Comparison of ENCODE assay signal across 27 mouse cellular contexts in the genomic region with DNA sequence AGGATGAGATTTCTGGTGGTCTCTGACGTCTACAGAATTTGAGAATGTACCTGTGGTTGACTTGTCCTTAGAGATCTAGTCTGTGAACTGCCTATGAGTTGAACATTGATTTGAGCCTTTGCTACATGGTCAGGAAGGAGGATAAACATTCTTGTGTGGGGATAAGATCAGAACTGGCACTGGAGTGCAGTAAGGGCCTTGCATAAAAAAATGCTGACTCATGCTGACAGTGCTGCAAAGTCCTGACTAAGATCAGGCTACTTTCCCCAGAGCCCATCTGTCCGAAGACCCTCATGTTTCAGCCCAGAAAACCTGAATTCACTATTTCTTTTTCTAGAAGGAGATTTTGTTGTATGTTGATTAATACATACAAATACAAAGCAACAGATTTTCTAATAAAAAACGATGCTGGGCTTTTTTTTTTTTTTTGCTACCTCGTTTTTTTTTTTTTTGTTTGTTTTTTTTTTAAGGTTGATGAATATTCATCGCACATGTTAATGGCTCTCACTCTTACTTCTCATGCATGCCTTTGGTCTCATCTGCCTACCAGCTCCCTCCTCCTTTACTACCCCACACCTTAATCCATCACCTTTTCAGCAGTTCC.
DNase-seq lines count a peak whose midpoint lies in the region; ATAC-seq and TF ChIP-seq lines count a peak whose summit lies in the region.
"Had no signal": no experiment of that assay in that cellular context is flagged by ENCODE, and none has a peak within 500 bp of the region (broad histone marks: within the 10 kb centered on the region; RNA-seq: fewer than 3 reads in every experiment).

No protein-coding gene starts in this region.

- no peak for TF ChIP-seq CTCF in liver, postnatal 0 days (IDR thresholded peaks at IDR 0.05; ENCODE audit: low read depth)

- intact Hi-C loops in left cerebral cortex, postnatal 36 days (cut with DNase I) = no loop called here

- no peaks in the 10 kb centered on the region for H3K9me3 ChIP-seq in liver, postnatal 0 days (ENCODE audit: low read length)
- no peaks in the 10 kb centered on the region for H3K9me3 ChIP-seq in hindbrain, embryonic 12.5 days (replicated peaks)
- H3K9me3 ChIP-seq: embryonic facial prominence, embryonic 10.5 days; forebrain, embryonic 10.5 days; hindbrain, embryonic 13.5 days; limb, embryonic 15.5 days; midbrain, embryonic 12.5 days had no signal

- no peaks in the 10 kb centered on the region for H3K4me1 ChIP-seq in liver, postnatal 0 days (ENCODE audit: insufficient read depth)
- no peaks in the 10 kb centered on the region for H3K4me1 ChIP-seq in hindbrain, embryonic 12.5 days
- H3K4me1 ChIP-seq: embryonic facial prominence, embryonic 10.5 days; forebrain, embryonic 10.5 days; hindbrain, embryonic 13.5 days; limb, embryonic 15.5 days; midbrain, embryonic 12.5 days had no signal

- peak; percentile 17 for DNase-seq in liver
- no peak for DNase-seq in liver, postnatal 0 days
- DNase-seq in ES-CJ7 (ENCODE audit: low read depth, low spot score) = peak; percentile 64
- peak; percentile 24 for DNase-seq in ZHBTc4 (ENCODE audit: low read depth, low spot score)
- no peak for DNase-seq in left cerebral cortex, postnatal 36 days (ENCODE audit: low spot score in 2 of 2)
- DNase-seq: adrenal gland, adult 8-10 months; cerebellum, adult 9-10 months; forebrain, postnatal 0 days; gastrocnemius, postnatal 25 days; heart, adult 2 months; heart, postnatal 14 days; kidney, adult 18-20 months; left cerebral cortex, postnatal 4 days; lung, embryonic 14.5 days; thymus, adult 2 months; thymus, postnatal 4 days had no signal

- no peak for ATAC-seq in liver, postnatal 0 days
- ATAC-seq in activated CD4-positive, CD25-positive, alpha-beta regulatory T cell, adult 4 months = no peak
- no peak for ATAC-seq in hindbrain, embryonic 12.5 days (ENCODE audit: low FRiP score)
- ATAC-seq: CD4-positive, CD25-positive, alpha-beta regulatory T cell, adult 4 months; forebrain, postnatal 0 days; inflammation-experienced regulatory T-cells, adult 6 months had no signal

- no peaks in the 10 kb centered on the region for H3K27me3 ChIP-seq in liver, postnatal 0 days (ENCODE audit: insufficient read depth, low read length)
- no peaks in the 10 kb centered on the region for H3K27me3 ChIP-seq in hindbrain, embryonic 12.5 days
- H3K27me3 ChIP-seq: hindbrain, embryonic 13.5 days; limb, embryonic 15.5 days; midbrain, embryonic 12.5 days had no signal

- WGBS in liver, postnatal 0 days (ENCODE audit: insufficient replicate concordance) = 74% methylated on average over 5 of the region's 5 CpGs
- WGBS in hindbrain, embryonic 12.5 days = 86% methylated on average over 5 of the region's 5 CpGs

- no peaks in the 10 kb centered on the region for H3K36me3 ChIP-seq in liver, postnatal 0 days (replicated peaks; ENCODE audit: insufficient read depth, low read length)
- H3K36me3 ChIP-seq in hindbrain, embryonic 12.5 days = no peaks in the 10 kb centered on the region
- H3K36me3 ChIP-seq: embryonic facial prominence, embryonic 10.5 days; forebrain, embryonic 10.5 days; hindbrain, embryonic 13.5 days; midbrain, embryonic 12.5 days had no signal

- H3K4me3 ChIP-seq in liver, postnatal 0 days (ENCODE audit: low read depth, low read length) = no peak overlapping the region
- H3K4me3 ChIP-seq in hindbrain, embryonic 12.5 days = no peak overlapping the region
- H3K4me3 ChIP-seq: embryonic facial prominence, embryonic 10.5 days; forebrain, embryonic 10.5 days; heart, adult 2 months; hindbrain, embryonic 13.5 days; left cerebral cortex, adult 2 months; limb, embryonic 15.5 days; midbrain, embryonic 12.5 days had no signal

- no peak for TF ChIP-seq EP300 in liver, postnatal 0 days (IDR thresholded peaks at IDR 0.05; ENCODE audit: low read depth)

- no peak overlapping the region for H3K9ac ChIP-seq in liver, postnatal 0 days (replicated peaks)
- H3K9ac ChIP-seq in hindbrain, embryonic 12.5 days = no peak overlapping the region
- H3K9ac ChIP-seq: forebrain, postnatal 0 days; hindbrain, embryonic 13.5 days; limb, embryonic 15.5 days; lung, embryonic 14.5 days; midbrain, embryonic 12.5 days had no signal

- H3K4me2 ChIP-seq in liver, postnatal 0 days (ENCODE audit: low read depth, low read length) = no peak overlapping the region
- H3K4me2 ChIP-seq in hindbrain, embryonic 12.5 days (replicated peaks) = no peak overlapping the region
- H3K4me2 ChIP-seq: hindbrain, embryonic 13.5 days; limb, embryonic 15.5 days; lung, embryonic 14.5 days; midbrain, embryonic 12.5 days had no signal

- H3K27ac ChIP-seq in liver, postnatal 0 days (ENCODE audit: low read depth) = no peak overlapping the region
- no peak overlapping the region for H3K27ac ChIP-seq in hindbrain, embryonic 12.5 days
- H3K27ac ChIP-seq: embryonic facial prominence, embryonic 10.5 days; forebrain, embryonic 10.5 days; heart, adult 2 months; hindbrain, embryonic 13.5 days; kidney, postnatal 0 days; left cerebral cortex, adult 2 months; limb, embryonic 15.5 days; midbrain, embryonic 12.5 days had no signal

Comparison
In these comparisons a context has a peak if more than half of its experiments do, and no peak if none do; other contexts are left out.
1. DNase-seq: peak in liver (single experiment), ES-CJ7 (single experiment) and ZHBTc4 (single experiment); none in liver, postnatal 0 days (single experiment) and left cerebral cortex, postnatal 36 days (0 of 2).